Mouse (Mus musculus) brain, embryonic 18.5 days (tissue): ENCODE results near the gene Zdhhc13.

ENCODE experiments used
- DNase-seq: peaks from one replicate; pipeline ENCODE4 v3.0.0-alpha.2; 2012; ENCODE audit warnings: low read depth, low spot score

The Zdhhc13 gene

DNA sequence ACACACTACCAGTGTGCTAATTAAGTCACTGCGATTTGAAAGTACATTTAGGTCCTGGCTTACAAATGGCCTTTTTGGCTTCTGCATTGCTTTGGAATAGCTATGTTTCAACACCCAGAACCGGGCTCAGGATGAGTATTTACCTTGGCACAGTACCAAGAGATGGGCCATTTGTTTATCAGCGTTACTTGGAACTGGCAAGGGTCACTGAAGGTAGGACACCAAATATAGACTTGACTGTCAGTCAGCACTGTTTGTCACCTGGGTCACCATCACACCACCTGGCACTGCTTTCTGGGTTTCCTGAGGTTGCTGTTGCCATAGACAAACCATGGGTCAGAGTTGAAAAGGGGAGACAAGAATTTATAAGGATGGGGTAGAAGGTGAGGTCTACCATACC, 53.5 kb downstream of the Zdhhc13 start:
- DNase-seq: no peak

GRCm38 (mm10) chr7:48843541-48843940, 54.7 kb downstream of the Zdhhc13 start:
- no peak for DNase-seq

DNA sequence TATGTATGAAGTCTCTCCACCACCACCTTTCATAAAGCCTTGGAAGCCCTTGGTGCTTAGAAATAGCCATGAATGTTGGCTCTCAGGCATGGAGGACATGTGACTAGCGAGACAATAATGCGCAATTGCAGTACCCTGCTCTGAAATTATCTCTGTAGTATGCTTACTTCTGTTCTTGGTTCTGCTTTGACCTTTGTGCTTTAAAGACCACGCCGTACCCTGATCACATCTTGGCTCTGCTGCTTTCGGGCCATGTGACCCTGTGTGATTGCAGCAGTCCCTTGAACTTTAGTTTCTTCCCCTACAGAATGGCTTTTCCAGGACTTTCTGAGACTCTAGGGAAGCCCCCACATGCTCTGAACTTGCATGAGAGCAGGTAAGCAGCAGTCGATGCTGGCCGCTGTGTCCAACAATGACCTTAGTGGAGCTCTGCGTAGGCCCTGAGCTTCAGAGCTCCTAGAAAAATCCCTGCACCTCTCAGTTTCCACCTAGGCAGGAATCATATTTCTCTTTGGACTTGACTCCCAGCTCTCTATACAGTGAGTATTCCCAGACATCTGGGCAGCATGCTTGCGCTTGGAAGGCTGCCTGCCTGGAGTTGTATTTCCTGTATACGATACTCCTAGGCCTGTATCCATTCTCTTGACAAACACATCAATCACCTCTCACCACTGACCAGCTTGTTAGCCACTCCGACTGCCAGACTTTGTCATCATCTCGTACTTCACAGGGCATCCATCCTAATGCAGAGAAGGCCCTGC, 56.6 kb downstream of the Zdhhc13 start:
- no peak for DNase-seq

- DNase-seq: no peak
Observed at GRCm38 (mm10) chr7:48846755-48847154, 58.0 kb downstream of the Zdhhc13 start.

DNA sequence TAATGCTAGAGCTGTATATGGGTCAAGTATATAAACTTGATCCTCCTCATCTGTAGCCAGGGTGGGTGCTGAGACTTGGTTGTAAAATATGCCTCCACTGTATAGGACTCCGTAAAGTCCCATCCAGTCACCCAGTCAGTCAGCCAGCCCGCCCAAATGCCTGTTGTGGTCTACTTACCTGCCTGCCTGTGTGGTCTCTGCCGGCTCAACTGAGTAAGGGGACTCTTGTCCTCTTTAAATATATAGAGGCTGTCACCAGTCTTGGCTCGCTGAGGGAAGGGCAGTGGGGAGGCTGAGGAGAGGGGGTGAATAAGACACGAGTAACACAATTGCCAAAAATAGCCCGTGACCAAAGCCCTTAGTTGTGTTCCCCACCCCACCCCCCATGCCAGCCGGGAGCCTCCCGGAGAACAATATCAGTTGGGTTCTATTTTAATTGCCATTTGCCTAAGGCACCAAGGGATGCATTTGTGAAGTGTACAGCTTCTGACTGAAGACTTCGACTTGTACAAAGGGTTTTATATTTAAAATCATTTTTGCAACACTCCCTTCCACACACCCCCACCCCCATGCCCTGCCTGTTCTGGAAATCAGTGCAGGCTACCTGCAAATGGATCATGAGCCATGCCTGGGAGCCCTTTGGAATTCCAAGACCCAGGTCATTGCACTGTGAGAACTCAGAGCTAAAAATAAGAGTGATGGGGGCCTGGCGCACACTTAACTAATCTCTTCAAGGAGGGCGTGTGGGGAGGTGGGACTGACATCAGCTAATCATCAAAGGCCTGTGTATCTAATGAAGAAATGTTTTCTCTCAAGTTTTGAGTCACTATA, 59.2 kb downstream of the Zdhhc13 start, which contains the start of gene Csrp3:
Gene Csrp3 (minus strand): TSS at position 214 of the 831 bp plus-strand sequence.
- no peak for DNase-seq

- no peak for DNase-seq
Observed at GRCm38 (mm10) chr7:48851529-48852104, 62.8 kb downstream of the Zdhhc13 start.

DNA sequence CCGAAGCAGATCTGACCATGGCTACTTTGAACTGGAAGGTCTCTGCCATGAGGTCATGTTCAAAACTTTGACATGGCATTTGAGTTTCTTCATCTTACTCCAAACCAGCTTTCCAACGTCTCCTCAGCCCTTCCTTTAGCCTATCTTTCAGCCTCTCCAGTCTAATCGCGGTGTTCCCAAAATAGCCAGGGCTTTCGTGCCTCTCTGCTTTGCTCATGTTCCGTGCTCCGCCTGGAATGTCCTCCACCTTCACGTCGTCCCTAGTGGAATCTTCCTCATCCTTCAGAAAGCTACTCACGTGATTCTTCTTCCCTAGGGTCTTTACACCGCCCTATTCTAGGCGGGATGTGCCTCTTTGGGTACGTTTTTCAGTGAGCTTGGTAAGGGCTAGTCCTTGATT, 64.7 kb downstream of the Zdhhc13 start:
- DNase-seq: no peak

- DNase-seq: no peak
Observed at GRCm38 (mm10) chr7:48855461-48855860, 66.7 kb downstream of the Zdhhc13 start.

DNA sequence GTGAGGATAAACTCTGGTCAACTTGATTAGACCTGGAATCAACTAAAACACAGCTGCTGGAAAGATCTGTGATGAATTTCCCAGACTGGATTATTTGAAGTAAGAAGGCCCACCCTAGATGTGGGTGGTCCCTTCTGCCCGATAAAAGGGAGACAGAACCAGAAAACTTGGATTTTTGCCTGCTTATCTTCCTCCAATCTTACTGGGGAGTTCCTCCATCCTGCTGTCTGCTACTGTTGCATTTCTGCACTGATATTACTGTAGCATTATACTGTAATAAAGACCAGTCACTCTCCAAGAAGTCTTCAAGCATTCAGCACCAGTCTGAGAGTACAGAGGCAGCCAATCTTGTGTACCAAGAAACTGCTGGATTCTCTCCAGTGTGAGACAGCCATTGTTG, 69.5 kb downstream of the Zdhhc13 start:
- DNase-seq: no peak

- no peak for DNase-seq
Observed at GRCm38 (mm10) chr7:48859362-48859761, 70.6 kb downstream of the Zdhhc13 start.

GRCm38 (mm10) chr7:48860948-48861347, 72.1 kb downstream of the Zdhhc13 start:
- DNase-seq: no peak

- DNase-seq: no peak
Observed at GRCm38 (mm10) chr7:48861796-48862195, 73.0 kb downstream of the Zdhhc13 start.

DNA sequence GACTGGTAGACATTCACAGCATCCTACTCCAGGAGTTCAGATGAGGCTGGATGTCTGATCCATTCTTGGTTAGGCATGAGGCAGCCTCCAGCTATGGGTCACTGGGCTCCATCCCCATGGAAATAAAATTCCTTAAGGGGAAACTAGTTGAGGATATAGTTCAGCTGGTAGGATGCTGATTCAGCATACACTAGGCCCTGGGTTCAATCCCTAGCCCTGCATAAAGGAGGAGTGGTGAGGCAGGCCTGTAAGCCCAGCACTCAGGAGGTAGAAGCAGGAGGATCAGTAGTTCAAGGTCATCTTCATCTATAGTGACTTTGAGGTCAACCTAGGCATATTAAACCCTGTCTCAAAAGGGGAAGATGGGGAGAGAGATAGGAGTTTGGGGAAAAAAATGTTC, 75.4 kb downstream of the Zdhhc13 start:
- no peak for DNase-seq

- no peak for DNase-seq
Observed at GRCm38 (mm10) chr7:48864671-48865458, 76.1 kb downstream of the Zdhhc13 start.

DNA sequence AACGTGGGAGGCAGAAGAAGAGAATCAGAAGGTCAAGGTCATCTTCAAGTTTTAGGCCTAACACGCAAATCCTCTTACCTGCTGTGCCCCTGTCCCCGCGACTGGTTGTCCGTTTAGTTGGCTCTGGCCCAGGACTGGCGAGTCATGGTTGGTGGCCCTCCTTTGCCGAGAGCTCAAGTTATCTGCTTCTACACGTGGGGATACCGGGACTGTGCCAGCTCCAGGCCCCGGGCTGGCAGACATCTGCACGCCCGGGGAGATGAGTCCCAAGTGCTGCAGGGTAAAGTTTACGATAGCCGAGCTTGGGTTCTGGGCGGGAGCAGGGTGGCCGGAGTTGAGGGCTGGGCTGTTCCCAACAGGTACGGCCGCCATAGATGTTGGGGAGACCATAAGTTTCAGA, 78.8 kb downstream of the Zdhhc13 start:
- DNase-seq: no peak

DNA sequence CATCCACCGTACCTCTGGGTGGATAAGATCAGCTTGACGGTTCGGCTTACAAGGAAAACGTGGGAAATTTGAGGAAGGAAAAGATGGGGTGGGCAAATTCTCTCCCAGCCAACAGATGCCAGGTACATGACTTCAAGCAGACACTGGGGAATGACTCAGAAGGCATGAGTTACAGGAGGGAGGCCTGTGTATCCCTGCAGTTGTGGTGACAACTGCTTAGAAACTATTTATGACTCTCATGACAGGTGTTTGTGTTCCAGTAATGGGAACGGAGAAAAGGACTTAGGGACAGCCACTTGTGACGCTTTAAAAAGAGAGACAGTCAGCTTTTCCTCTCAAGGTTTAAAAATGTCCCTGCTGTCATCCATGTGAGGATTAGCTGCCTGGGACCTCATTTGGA, 81.3 kb downstream of the Zdhhc13 start:
- no peak for DNase-seq

GRCm38 (mm10) chr7:48870579-48871180, 81.9 kb downstream of the Zdhhc13 start:
- no peak for DNase-seq

GRCm38 (mm10) chr7:48871292-48871691, 82.5 kb downstream of the Zdhhc13 start:
- no peak for DNase-seq

DNA sequence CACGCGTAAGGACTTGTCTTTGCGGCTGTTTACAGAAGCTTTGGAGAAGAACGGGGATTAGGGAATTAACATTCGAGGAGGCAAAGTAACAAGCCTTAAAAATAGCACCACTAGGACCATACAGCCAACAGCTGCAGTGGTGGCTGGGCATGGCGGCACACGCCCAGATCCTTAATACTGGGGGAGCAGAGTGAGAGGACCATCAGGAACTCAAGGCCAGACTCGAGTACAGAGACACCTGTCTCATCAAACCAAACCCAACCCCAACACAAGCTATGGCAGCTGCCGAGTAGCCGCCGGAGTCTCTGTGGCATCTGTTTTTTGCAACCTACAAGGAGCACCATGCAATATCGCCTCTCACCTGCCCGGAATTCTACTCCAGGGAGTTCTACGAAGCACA, 86.3 kb downstream of the Zdhhc13 start:
- DNase-seq: no peak

GRCm38 (mm10) chr7:48876526-48876925, 87.7 kb downstream of the Zdhhc13 start:
- DNase-seq: no peak
